Mouse (Mus musculus) spleen, adult 18-20 months (tissue): ENCODE measurements around the gene Thsd4.

Experiments
- DNase-seq, 2 experiments: peaks; one replicate each; pipeline ENCODE4 v3.0.0; 2022; ENCODE audit warnings: mixed read lengths in 2 of 2

The Thsd4 gene

GRCm38 (mm10) chr9:60521806-60522264, at the start of gene Thsd4:
Gene Thsd4, minus strand, starts transcription at chr9:60522046.
- DNase-seq, result peak in 1 of 2 experiments; percentile 33

- DNase-seq, result no peak
Observed at GRCm38 (mm10) chr9:60571041-60571440, 49.2 kb upstream of the Thsd4 start.

GRCm38 (mm10) chr9:60569366-60569765, 47.5 kb upstream of the Thsd4 start:
- no peak for DNase-seq

DNA sequence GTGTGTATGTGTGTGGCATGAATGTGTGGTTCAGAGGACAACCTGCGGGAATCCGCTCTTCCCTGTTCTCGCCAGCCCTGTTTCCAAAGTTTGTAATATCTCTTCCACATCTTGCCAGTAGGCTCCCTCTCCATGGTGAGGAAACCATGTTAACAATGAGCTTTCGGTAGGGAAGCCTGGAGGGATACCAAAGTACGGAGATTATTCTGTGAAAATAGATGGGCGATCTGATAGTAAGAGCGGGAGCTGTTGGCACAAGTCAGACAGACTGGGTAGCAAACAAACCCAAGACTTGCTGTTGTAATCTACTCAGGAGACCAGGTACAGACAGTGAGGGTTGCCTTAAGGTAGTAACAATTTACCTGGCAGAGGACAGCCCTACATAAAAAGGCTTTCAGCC, 42.0 kb upstream of the Thsd4 start:
- DNase-seq, result no peak

GRCm38 (mm10) chr9:60562443-60563371, 40.9 kb upstream of the Thsd4 start:
- DNase-seq, result no peak

- DNase-seq, result no peak
Observed at GRCm38 (mm10) chr9:60561641-60562289, 39.9 kb upstream of the Thsd4 start.

GRCm38 (mm10) chr9:60558507-60558906, 36.7 kb upstream of the Thsd4 start:
- DNase-seq, result no peak

DNA sequence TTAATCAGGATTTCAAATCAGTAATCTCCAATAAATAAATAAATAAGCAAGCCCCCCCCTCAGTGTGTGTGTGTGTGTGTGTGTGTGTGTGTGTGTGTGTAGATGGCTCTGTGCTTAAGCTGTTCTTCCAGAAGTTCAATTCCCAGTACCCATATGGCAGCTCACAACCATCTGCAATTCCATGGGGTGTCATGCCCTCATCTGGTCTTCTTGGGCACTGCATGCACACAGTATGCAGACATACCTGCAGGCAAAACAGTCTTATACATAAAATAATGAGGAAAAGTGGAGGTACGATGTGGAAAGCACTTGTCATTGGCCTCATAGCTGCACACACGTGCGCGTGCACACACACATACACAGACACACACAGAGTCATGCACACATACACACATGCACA, 29.4 kb upstream of the Thsd4 start:
- DNase-seq, result no peak

DNA sequence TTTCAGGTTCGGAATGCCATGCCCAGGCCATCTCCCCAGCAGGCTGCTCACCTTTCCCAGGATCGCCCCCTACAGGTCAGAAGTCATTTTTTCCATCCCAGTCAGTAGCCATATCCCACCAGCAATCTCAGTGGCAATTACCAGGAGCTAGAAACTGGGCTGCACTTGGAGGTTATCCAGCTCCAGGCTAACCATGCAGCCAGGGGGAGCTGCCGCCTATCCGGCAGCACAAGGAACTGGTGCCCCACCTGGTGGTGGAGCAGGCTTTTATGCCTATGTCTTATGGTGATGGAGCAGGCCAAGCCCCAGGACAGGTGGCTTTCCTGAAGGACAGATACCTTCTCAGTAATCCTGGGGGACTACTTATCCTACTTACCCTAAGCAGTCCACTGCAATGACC, 26.3 kb upstream of the Thsd4 start:
- no peak for DNase-seq

GRCm38 (mm10) chr9:60546169-60546568, 24.3 kb upstream of the Thsd4 start:
- DNase-seq, result no peak

GRCm38 (mm10) chr9:60545361-60546096, 23.7 kb upstream of the Thsd4 start:
- no peak for DNase-seq

- DNase-seq, result no peak
Observed at GRCm38 (mm10) chr9:60543422-60544015, 21.7 kb upstream of the Thsd4 start.

- DNase-seq, result no peak
Observed at GRCm38 (mm10) chr9:60530310-60530709, 8.5 kb upstream of the Thsd4 start.

DNA sequence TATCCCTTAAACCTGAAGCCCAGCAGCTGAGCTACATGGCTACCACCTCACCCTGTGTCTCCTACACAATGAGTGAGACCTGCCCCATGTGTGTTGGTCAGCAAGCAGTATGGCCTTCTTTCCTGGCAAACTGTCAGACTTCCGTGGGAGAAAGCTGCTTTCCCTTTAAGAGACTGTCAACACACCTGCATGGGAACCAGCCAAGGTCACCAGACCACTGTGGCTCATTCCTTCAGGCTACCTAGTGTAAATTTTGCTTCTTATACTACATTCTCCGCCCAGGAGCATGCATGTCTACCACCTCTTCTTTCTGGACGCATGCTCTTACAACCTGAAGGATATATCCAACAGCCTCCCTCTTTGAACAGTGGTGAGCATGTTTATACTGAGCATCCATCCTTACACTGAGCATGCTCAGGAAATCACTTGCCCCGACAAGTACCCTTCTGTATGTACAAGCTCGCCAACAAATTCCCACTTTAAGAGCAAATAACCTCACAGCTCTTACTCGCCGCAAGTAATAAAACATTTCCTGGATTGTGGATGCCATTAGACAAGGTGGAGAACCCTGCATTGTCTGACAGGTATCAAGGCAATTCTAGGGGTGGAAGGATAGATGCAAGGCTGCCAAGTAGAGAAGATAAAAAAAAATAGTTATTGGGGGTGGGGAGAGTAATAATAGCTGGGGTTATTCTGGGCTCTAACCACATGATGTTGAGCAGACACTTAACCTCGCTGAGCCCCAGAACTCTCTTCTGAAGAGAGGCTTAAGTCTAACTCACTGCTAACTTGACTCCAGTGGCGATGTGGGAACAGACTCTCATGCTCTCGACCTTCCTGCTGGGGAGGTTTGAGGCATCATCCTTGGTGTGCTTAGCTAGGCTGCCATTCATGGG, 7.8 kb upstream of the Thsd4 start:
- DNase-seq, result no peak

GRCm38 (mm10) chr9:60528269-60528668, 6.4 kb upstream of the Thsd4 start:
- no peak for DNase-seq

- DNase-seq, result no peak
Observed at GRCm38 (mm10) chr9:60527836-60528235, 6.0 kb upstream of the Thsd4 start.

DNA sequence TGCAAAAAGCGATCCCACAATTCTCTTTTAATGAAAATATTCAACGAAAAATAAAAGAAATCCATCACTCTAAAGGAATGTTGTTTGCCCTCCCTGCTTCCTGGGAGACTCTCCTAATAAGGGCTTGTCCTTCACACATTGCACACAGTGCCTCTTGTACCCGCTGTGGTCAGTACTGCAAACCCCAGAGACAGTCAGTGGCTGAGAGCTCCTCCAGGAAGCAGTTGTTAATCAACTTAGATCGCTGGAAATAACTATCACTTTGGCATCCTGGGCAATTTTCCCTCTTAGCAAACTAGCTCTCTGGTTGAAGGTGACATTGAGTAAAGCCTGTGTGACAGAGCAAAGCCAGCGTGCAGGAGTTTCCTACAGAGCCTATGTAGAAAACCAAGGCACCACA, 5.2 kb upstream of the Thsd4 start:
- no peak for DNase-seq

DNA sequence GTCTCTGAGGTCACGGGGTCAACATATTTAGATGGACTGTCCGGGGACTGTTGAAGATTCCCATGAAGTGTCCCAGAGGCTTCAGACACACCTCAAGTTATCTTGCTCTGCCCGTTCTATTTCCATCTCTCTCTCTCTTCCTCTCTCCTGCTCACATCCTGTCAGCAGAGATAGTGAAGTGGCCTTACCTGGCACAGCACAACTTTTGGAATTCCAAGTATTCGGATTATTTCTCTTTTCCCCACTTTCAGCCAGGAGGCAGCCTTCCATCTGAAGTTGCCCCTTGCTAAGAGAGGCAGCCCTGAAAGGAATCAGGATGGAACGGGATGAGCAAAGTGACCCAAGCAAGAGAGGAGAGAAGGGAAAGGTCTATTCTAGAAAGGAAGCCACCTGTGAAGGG, 4.3 kb upstream of the Thsd4 start:
- DNase-seq, result no peak

DNA sequence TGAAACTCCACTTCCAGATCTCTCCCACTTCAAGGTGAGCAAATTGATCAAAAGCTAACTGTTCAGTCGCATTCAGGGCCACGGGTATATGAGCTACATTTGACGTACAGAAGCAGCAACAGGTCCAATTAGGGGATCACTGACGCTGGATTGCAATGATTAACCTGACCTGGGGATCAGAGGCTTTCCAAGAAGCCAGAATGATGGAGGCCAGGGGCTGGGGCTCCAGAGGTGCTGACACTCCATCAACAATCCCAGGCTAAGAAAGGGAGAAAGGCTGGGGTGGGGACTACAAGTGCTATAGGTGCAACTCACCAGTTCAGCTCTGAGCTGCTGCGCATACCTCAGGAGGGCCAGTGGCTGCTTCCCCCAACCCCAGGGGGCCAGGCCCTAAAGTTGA, 703 bp downstream of the Thsd4 start:
- DNase-seq, result no peak

DNA sequence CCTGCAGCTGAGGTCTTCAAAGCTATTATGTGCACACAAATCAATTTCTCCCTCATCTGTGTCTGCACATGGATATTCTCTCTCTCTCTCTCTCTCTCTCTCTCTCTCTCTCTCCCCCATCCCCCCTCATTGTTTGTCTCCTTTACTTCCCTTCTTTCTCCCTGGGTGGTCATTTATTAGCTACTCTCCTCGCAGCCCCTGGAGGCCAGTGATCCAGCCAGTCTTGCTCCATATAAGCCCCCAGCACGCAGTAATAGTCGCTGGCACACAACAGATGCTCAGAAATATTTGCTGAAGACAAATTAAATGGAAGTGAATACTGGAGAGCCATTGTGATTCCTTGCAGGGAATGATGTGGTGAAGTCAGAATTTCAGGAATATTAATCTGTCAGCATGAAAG, 2.2 kb downstream of the Thsd4 start:
- DNase-seq, result no peak

DNA sequence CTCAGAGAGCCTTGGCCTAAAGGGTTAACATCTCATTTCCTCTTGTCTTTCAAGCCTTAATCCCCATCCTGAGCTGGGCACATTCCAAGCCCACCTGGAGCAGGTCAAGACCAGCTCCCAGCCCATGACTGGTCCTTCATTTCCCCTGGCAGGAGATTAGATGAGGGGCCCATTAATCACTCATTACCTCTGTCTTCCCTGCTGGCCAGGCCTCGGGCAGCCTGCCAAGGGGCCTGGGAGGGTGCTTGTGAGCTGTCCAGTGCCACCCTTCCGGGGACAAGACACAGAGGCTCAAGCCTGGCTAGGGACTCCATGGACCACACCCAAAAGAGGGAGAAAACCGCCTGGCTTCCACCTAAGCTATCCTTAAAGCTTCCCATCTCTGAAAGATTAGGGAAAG, 3.6 kb downstream of the Thsd4 start:
- DNase-seq, result no peak

DNA sequence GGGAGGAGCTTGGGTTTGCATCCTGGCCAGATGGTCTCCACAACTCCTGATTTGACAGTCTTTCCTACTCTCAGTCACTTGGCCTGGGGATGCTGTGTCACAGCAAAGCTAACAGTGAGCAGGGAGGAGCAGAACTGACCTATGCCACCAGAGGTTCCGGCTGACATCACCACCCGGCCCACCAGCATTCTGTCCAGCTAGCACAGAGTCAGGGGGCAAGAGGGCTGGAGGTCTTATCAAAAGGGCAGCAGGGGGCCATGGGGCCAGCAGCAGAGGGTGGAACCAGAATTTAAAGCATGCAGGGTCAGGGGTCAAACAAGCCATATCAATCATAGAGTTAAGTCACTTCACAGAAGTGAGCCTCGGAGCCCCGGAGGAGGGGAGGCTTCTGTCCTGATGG, 4.7 kb downstream of the Thsd4 start:
- DNase-seq, result no peak
